Mouse (Mus musculus) midbrain, embryonic 14.5 days (tissue): ENCODE data around the gene Yy1. TPM values are rescaled to one million over a fixed set of nuclear protein-coding genes. Genes with fewer than 3 reads are reported as not detected.

ENCODE experiments used
- ATAC-seq: fragments of 200-750 bp; cut with Nextera tagmentation; 2 replicates; pipeline ENCODE4 v1.8.0; 2017; ENCODE audit warnings: moderate number of reproducible peaks, moderate library complexity; ENCODE audit not compliant: low FRiP score, low TSS enrichment
- DNase-seq: peaks from one replicate; pipeline ENCODE4 v3.0.0-alpha.2; 2015
- H3K27ac ChIP-seq: fragments of 300-500 bp; sonication (generic); replicated peaks from 2 replicates; pipeline ENCODE4 v1.5.1; 2014; ENCODE audit warnings: mild to moderate bottlenecking, low read depth, low read length, moderate library complexity
- H3K27me3 ChIP-seq: fragments of 300-500 bp; sonication (generic); 2 replicates; pipeline ENCODE4 v1.6.1; 2014; ENCODE audit warnings: low read length, control low read depth, mixed read lengths; ENCODE audit not compliant: control insufficient read depth, insufficient read depth
- H3K36me3 ChIP-seq: fragments of 300-500 bp; sonication (generic); 2 replicates; pipeline ENCODE4 v1.6.1; 2014; ENCODE audit warnings: low read length, control low read depth; ENCODE audit not compliant: control insufficient read depth, insufficient read depth
- H3K4me1 ChIP-seq: fragments of 300-500 bp; sonication (generic); 2 replicates; pipeline ENCODE4 v1.6.1; 2014; ENCODE audit warnings: mild to moderate bottlenecking, antibody characterized with exemption, low read length, control low read depth; ENCODE audit not compliant: control insufficient read depth, insufficient read depth
- H3K4me2 ChIP-seq: fragments of 300-500 bp; sonication (generic); 2 replicates; pipeline ENCODE4 v1.6.1; 2014; ENCODE audit warnings: mild to moderate bottlenecking, low read length, moderate library complexity
- H3K4me3 ChIP-seq: fragments of 300-500 bp; sonication (generic); replicated peaks from 2 replicates; pipeline ENCODE4 v1.5.1; 2014; ENCODE audit warnings: low read depth, low read length
- H3K9ac ChIP-seq: fragments of 300-500 bp; sonication (generic); replicated peaks from 2 replicates; pipeline ENCODE4 v1.6.1; 2014; ENCODE audit warnings: mild to moderate bottlenecking, low read length, moderate library complexity
- H3K9me3 ChIP-seq: fragments of 300-500 bp; sonication (generic); 2 replicates; pipeline ENCODE4 v1.6.1; 2016; ENCODE audit warnings: low read length, control low read depth, mixed read lengths; ENCODE audit not compliant: control insufficient read depth
- WGBS: fragments of 180-500 bp; shearing (Covaris S2); extraction: QIAGEN DNeasy Blood & Tissue Kit; methylation state at CpG from one replicate; pipeline ENCODE4 v1.1.7; 2014; 5-methylcytosine and 5-hydroxymethylcytosine counted together
- polyA plus RNA-seq: library from polyadenylated mRNA; unstranded; fragments of >200 nt; fragmentation: Nextera tagmentation; extraction: Ambion mirVana; gene quantifications from 2 replicates; pipeline ENCODE4 v1.2.1, GENCODE M21; 2014

The Yy1 gene
- polyA plus RNA-seq, 1 experiment from 2014 or later = 15.1 TPM

- Histone ChIP-seq H3K27me3 (no peaks in the 10 kb centered on the region), H3K9ac (no peak overlapping the region), H3K9me3 (no peaks in the 10 kb centered on the region), H3K36me3 (no peaks in the 10 kb centered on the region), H3K4me2 (peak overlapping the region; percentile 31; the same call in 1 of the 2 replicates), H3K4me3 (no peak overlapping the region), H3K27ac (no peak overlapping the region), H3K4me1 (peaks cover 5% of the 10 kb centered on the region; the same call in 1 of the 2 replicates)
- no peak for ATAC-seq
- no peak for DNase-seq
- 72% methylated on average over 22 of the region's 22 CpGs for WGBS
Measured at GRCm38 (mm10) chr12:108764917-108765678, 27.7 kb upstream of the Yy1 start.

- no peak for ATAC-seq
- no peak overlapping the region for H3K4me3 ChIP-seq
- DNase-seq = no peak
Measured at GRCm38 (mm10) chr12:108765751-108766221, 27.0 kb upstream of the Yy1 start.

GRCm38 (mm10) chr12:108766316-108766715 lies 26.5 kb upstream of the Yy1 start:
- H3K9ac ChIP-seq = peak overlapping the region; percentile 37; the same call in 1 of the 2 replicates
- 71% methylated on average over 10 of the region's 10 CpGs for whole genome bisulfite sequencing
- peaks cover 5% of the 10 kb centered on the region; the same call in 1 of the 2 replicates for H3K4me1 ChIP-seq
- ATAC-seq = no peak
- H3K27ac ChIP-seq = no peak overlapping the region
- no peaks in the 10 kb centered on the region for H3K9me3 ChIP-seq
- no peaks in the 10 kb centered on the region for H3K36me3 ChIP-seq
- DNase-seq = no peak
- H3K4me2 ChIP-seq = peak overlapping the region; percentile 31; the same call in 1 of the 2 replicates
- no peaks in the 10 kb centered on the region for H3K27me3 ChIP-seq
- H3K4me3 ChIP-seq = no peak overlapping the region

More at GRCm38 (mm10) chr12:108765751-108766221, 27.0 kb upstream of the Yy1 start:
- Histone ChIP-seq H3K27ac (peak overlapping the region; percentile 52), H3K36me3 (no peaks in the 10 kb centered on the region), H3K9me3 (no peaks in the 10 kb centered on the region), H3K4me1 (peaks cover 5% of the 10 kb centered on the region; the same call in 1 of the 2 replicates), H3K27me3 (no peaks in the 10 kb centered on the region), H3K4me2 (peak overlapping the region; percentile 31), H3K9ac (peak overlapping the region; percentile 37; the same call in 1 of the 2 replicates)
- WGBS = 35% methylated on average over 14 of the region's 14 CpGs

GRCm38 (mm10) chr12:108766866-108767265 lies 25.9 kb upstream of the Yy1 start:
- Histone ChIP-seq H3K9me3 (no peaks in the 10 kb centered on the region), H3K4me2 (0 out of 2 replicates have a peak overlapping the region, but pooled peaks have one; percentile 3), H3K4me1 (peaks cover 5% of the 10 kb centered on the region; the same call in 1 of the 2 replicates), H3K9ac (no peak overlapping the region), H3K4me3 (no peak overlapping the region), H3K27me3 (no peaks in the 10 kb centered on the region), H3K36me3 (no peaks in the 10 kb centered on the region), H3K27ac (no peak overlapping the region)
- 60% methylated on average over 7 of the region's 7 CpGs for WGBS
- ATAC-seq (no peak), DNase-seq (no peak)

- Histone ChIP-seq H3K9me3 (no peaks in the 10 kb centered on the region), H3K4me1 (peaks cover 5% of the 10 kb centered on the region; the same call in 1 of the 2 replicates), H3K27ac (no peak overlapping the region), H3K4me2 (no peak overlapping the region), H3K9ac (no peak overlapping the region), H3K4me3 (no peak overlapping the region), H3K36me3 (no peaks in the 10 kb centered on the region), H3K27me3 (no peaks in the 10 kb centered on the region)
- no peak for DNase-seq
- 86% methylated on average over 11 of the region's 11 CpGs for WGBS
- no peak for ATAC-seq
Measured at GRCm38 (mm10) chr12:108768196-108768854, 24.4 kb upstream of the Yy1 start.

GRCm38 (mm10) chr12:108780108-108780877 lies 12.5 kb upstream of the Yy1 start:
- no peaks in the 10 kb centered on the region for H3K36me3 ChIP-seq
- ATAC-seq (no peak), DNase-seq (no peak)
- H3K27ac ChIP-seq = no peak overlapping the region
- 97% methylated on average over 7 of the region's 7 CpGs for WGBS
- peaks cover 6% of the 10 kb centered on the region; the same call in 1 of the 2 replicates for H3K9me3 ChIP-seq
- no peak overlapping the region for H3K4me3 ChIP-seq
- H3K4me1 ChIP-seq = no peaks in the 10 kb centered on the region
- no peaks in the 10 kb centered on the region for H3K27me3 ChIP-seq
- H3K4me2 ChIP-seq = no peak overlapping the region
- H3K9ac ChIP-seq = no peak overlapping the region

GRCm38 (mm10) chr12:108785161-108785560 lies 7.6 kb upstream of the Yy1 start:
- no peak overlapping the region for H3K27ac ChIP-seq
- no peaks in the 10 kb centered on the region for H3K9me3 ChIP-seq
- no peaks in the 10 kb centered on the region for H3K36me3 ChIP-seq
- ATAC-seq (no peak), DNase-seq (no peak)
- no peaks in the 10 kb centered on the region for H3K4me1 ChIP-seq
- no peak overlapping the region for H3K9ac ChIP-seq
- no peak overlapping the region for H3K4me2 ChIP-seq
- WGBS = 97% methylated on average over 4 of the region's 4 CpGs
- no peaks in the 10 kb centered on the region for H3K27me3 ChIP-seq
- H3K4me3 ChIP-seq = no peak overlapping the region

GRCm38 (mm10) chr12:108787329-108787728 lies 5.4 kb upstream of the Yy1 start:
- Histone ChIP-seq H3K27me3 (no peaks in the 10 kb centered on the region), H3K36me3 (no peaks in the 10 kb centered on the region), H3K9ac (no peak overlapping the region), H3K9me3 (no peaks in the 10 kb centered on the region), H3K4me1 (peaks cover 16% of the 10 kb centered on the region), H3K4me2 (no peak overlapping the region), H3K4me3 (no peak overlapping the region), H3K27ac (no peak overlapping the region)
- ATAC-seq (no peak), DNase-seq (no peak)
- 93% methylated on average over 2 of the region's 2 CpGs for WGBS
